Mouse (Mus musculus) E14TG2a.4 (cell line): ENCODE measurements around the gene Timp2.
A peak's percentile ranks its signal among the peaks of the same experiment; 100 is the strongest.

Experiments
- H3K27me3 ChIP-seq: 2 replicates; pipeline ENCODE4 v1.6.1; 2014; ENCODE audit warnings: low read length, control low read depth; ENCODE audit not compliant: insufficient read depth
- H3K36me3 ChIP-seq: 2 replicates; pipeline ENCODE4 v1.6.1; 2014; ENCODE audit warnings: low read length, control low read depth; ENCODE audit not compliant: insufficient read depth
- H3K4me1 ChIP-seq: replicated peaks from 2 replicates; pipeline ENCODE4 v1.6.1; 2014; ENCODE audit warnings: low read depth, low read length, control low read depth
- H3K4me3 ChIP-seq: replicated peaks from 2 replicates; pipeline ENCODE4 v1.5.1; 2014; ENCODE audit warnings: mild to moderate bottlenecking, low read length
- H3K9me3 ChIP-seq: 2 replicates; pipeline ENCODE4 v1.6.1; 2014; ENCODE audit warnings: low read length, control low read depth
- CTCF ChIP-seq: conservative IDR thresholded peaks from 2 replicates; pipeline ENCODE4 v1.5.1; 2014; ENCODE audit warnings: low read length
- NANOG ChIP-seq: IDR thresholded peaks from 2 replicates; pipeline ENCODE4 v1.6.1; 2014; ENCODE audit warnings: borderline replicate concordance, low read length, mixed read lengths
- POU5F1 ChIP-seq: IDR thresholded peaks from 2 replicates; pipeline ENCODE4 v1.6.1; 2014; ENCODE audit warnings: low read length, borderline replicate concordance

Timp2 gene

GRCm38 (mm10) chr11:118333431-118333830 is 22.1 kb downstream of the Timp2 start:
- Histone ChIP-seq H3K27me3 (peaks cover 32% of the 10 kb centered on the region), H3K9me3 (no peaks in the 10 kb centered on the region), H3K36me3 (no peaks in the 10 kb centered on the region), H3K4me1 (peaks cover 23% of the 10 kb centered on the region), H3K4me3 (no peak overlapping the region)
- TF ChIP-seq POU5F1, result no peak
- no peak for TF ChIP-seq CTCF
- TF ChIP-seq NANOG, result no peak

GRCm38 (mm10) chr11:118332376-118332775 is 23.2 kb downstream of the Timp2 start:
- TF ChIP-seq NANOG, result no peak
- no peak for TF ChIP-seq POU5F1
- TF ChIP-seq CTCF, result no peak
- Histone ChIP-seq H3K4me1 (peaks cover 30% of the 10 kb centered on the region), H3K27me3 (peaks cover 28% of the 10 kb centered on the region), H3K9me3 (no peaks in the 10 kb centered on the region), H3K4me3 (no peak overlapping the region), H3K36me3 (no peaks in the 10 kb centered on the region)

DNA sequence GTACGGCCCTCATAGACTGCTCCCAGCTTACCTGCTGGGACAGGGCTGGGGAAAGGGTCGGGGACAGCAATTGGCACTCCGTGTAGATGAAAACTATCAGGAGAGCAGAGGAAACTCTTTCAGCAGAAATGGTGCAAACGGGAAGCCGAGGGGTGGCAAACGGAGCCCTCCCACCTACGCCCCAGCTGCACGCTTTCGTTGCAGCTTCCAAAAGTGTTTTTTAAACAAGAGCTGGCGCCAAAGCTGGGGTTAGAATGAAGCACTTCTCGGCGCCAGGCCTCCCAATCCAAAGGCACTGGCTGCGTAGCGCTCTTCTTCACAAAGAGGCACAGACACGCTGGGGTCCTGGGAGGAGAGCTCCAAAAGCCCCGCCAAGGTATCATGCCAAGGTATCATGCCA is 24.8 kb downstream of the Timp2 start:
- no peaks in the 10 kb centered on the region for H3K36me3 ChIP-seq
- no peak for TF ChIP-seq POU5F1
- no peak overlapping the region; the same call in 1 of the 2 replicates for H3K4me3 ChIP-seq
- no peaks in the 10 kb centered on the region for H3K9me3 ChIP-seq
- H3K27me3 ChIP-seq, result peaks cover 28% of the 10 kb centered on the region
- H3K4me1 ChIP-seq, result peaks cover 44% of the 10 kb centered on the region

- no peaks in the 10 kb centered on the region for H3K9me3 ChIP-seq
- H3K4me1 ChIP-seq, result peaks cover 44% of the 10 kb centered on the region
- H3K4me3 ChIP-seq, result no peak overlapping the region
- no peak for TF ChIP-seq CTCF
- peaks cover 28% of the 10 kb centered on the region for H3K27me3 ChIP-seq
- no peaks in the 10 kb centered on the region for H3K36me3 ChIP-seq
These were observed 25.2 kb downstream of the Timp2 start for GRCm38 (mm10) chr11:118330361-118330760.

GRCm38 (mm10) chr11:118328947-118329346 is 26.6 kb downstream of the Timp2 start:
- TF ChIP-seq CTCF, result no peak
- TF ChIP-seq NANOG, result no peak
- TF ChIP-seq POU5F1, result no peak
- H3K9me3 ChIP-seq, result no peaks in the 10 kb centered on the region
- peaks cover 43% of the 10 kb centered on the region for H3K4me1 ChIP-seq
- no peaks in the 10 kb centered on the region for H3K36me3 ChIP-seq
- peaks cover 16% of the 10 kb centered on the region for H3K27me3 ChIP-seq
- H3K4me3 ChIP-seq, result no peak overlapping the region

GRCm38 (mm10) chr11:118328511-118328910 is 27.0 kb downstream of the Timp2 start:
- no peak for TF ChIP-seq POU5F1
- no peak for TF ChIP-seq NANOG
- no peak for TF ChIP-seq CTCF
- no peaks in the 10 kb centered on the region for H3K36me3 ChIP-seq
- H3K27me3 ChIP-seq, result peaks cover 12% of the 10 kb centered on the region

GRCm38 (mm10) chr11:118326991-118327971 is 28.3 kb downstream of the Timp2 start:
- H3K9me3 ChIP-seq, result no peaks in the 10 kb centered on the region
- H3K4me1 ChIP-seq, result peaks cover 33% of the 10 kb centered on the region
- peaks cover under 1% of the 10 kb centered on the region for H3K27me3 ChIP-seq
- TF ChIP-seq CTCF, result no peak
- TF ChIP-seq NANOG, result no peak
- no peak for TF ChIP-seq POU5F1
- no peaks in the 10 kb centered on the region for H3K36me3 ChIP-seq
- H3K4me3 ChIP-seq, result peak overlapping the region; percentile 39

More at GRCm38 (mm10) chr11:118328511-118328910, 27.0 kb downstream of the Timp2 start:
- Histone ChIP-seq H3K4me3 (no peak overlapping the region), H3K9me3 (no peaks in the 10 kb centered on the region), H3K4me1 (peaks cover 39% of the 10 kb centered on the region)

DNA sequence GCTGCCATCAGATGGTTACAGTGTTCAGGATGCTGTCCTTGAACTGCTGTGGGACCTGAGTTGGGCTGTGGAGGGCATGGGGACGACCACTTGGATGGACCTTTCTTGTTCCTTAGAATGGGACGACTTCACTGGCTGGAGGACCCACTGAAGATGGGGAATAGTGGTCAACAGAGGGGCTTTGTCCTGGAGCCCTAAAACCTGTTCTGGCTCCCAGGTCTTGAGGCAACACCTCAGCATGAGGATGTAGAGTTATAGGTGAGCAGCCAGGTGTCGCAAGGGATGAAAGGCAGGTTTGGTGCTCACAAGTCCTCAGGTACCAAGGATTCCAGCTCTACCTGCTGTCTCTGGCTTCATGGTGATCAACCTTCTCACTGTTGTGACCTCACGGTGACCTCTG is 29.0 kb downstream of the Timp2 start:
- H3K4me1 ChIP-seq, result peaks cover 33% of the 10 kb centered on the region
- H3K9me3 ChIP-seq, result no peaks in the 10 kb centered on the region
- no peak overlapping the region for H3K4me3 ChIP-seq
- no peaks in the 10 kb centered on the region for H3K27me3 ChIP-seq
- H3K36me3 ChIP-seq, result no peaks in the 10 kb centered on the region
- TF ChIP-seq NANOG, result no peak
- no peak for TF ChIP-seq POU5F1
- no peak for TF ChIP-seq CTCF

DNA sequence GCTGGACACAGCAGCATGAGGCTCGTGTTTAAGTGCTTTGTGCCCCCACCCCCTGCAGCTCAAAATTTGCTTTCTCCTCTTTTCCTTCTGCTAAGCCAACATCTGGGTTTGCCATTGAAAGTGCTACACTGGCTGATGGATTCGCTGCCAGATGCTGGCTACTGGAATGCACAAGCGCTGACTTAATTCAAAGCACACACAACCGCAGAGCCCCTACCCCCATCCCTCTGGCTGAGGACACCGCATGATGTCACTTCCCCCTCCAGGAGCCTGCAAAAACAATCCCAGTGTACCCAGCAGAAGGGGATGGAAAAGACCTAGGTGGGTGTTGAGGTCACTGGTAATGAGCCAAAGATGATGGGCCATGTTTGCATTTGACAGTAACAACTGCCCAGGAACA is 31.0 kb downstream of the Timp2 start:
- no peak overlapping the region for H3K4me3 ChIP-seq
- H3K9me3 ChIP-seq, result no peaks in the 10 kb centered on the region
- peaks cover 32% of the 10 kb centered on the region for H3K4me1 ChIP-seq
- TF ChIP-seq NANOG, result no peak
- H3K36me3 ChIP-seq, result no peaks in the 10 kb centered on the region
- H3K27me3 ChIP-seq, result no peaks in the 10 kb centered on the region
